10 mouse cellular contexts compared by ENCODE assay signal in genomic region chr4:43823845-43824337, GRCm38 (mm10). TPM values are rescaled to one million over a fixed set of nuclear protein-coding genes. Genes with fewer than 3 reads are reported as not detected.
A peak's percentile ranks its signal among the peaks of the same experiment; 100 is the strongest.
DNase-seq lines count a peak whose midpoint lies in the region; ATAC-seq and TF ChIP-seq lines count a peak whose summit lies in the region.
"Had no signal": no experiment of that assay in that cellular context is flagged by ENCODE, and none has a peak within 500 bp of the region (broad histone marks: within the 10 kb centered on the region; RNA-seq: fewer than 3 reads in every experiment).

TSS of gene Olfr156 (minus strand) at chr4:43823895.

- WGBS in forebrain, embryonic 10.5 days, result 7% methylated on average over 7 of the region's 7 CpGs
- 8% methylated on average over 7 of the region's 7 CpGs for WGBS in forebrain, embryonic 13.5 days

- H3K36me3 ChIP-seq in forebrain, embryonic 10.5 days (replicated peaks), result no peaks in the 10 kb centered on the region
- no peaks in the 10 kb centered on the region for H3K36me3 ChIP-seq in forebrain, embryonic 13.5 days (ENCODE audit: poor library complexity, severe bottlenecking)

- DNase-seq in forebrain, embryonic 10.5 days (ENCODE audit: extremely low spot score, low spot score), result peak; percentile 20
- DNase-seq in left cerebral cortex, adult 2 months (ENCODE audit: extremely low spot score in 1 of 2, low spot score in 2 of 2), result no peak
- DNase-seq in left cerebral cortex, postnatal 25 days (ENCODE audit: low spot score in 2 of 2), result no peak
- DNase-seq in embryo, embryonic 10 days (ENCODE audit: low spot score), result peak; percentile 84
- DNase-seq in lung, postnatal 25 days (ENCODE audit: low spot score), result peak; percentile 48

- H3K27ac ChIP-seq in forebrain, embryonic 10.5 days, result no peak within 1 kb of the TSS; the same call in 1 of the 2 replicates
- H3K27ac ChIP-seq in forebrain, embryonic 13.5 days, result no peak within 1 kb of the TSS
- no peak within 1 kb of the TSS for H3K27ac ChIP-seq in left cerebral cortex, adult 2 months

- H3K9ac ChIP-seq in forebrain, embryonic 13.5 days, result no peak within 1 kb of the TSS

- H3K4me1 ChIP-seq in forebrain, embryonic 10.5 days, result peaks cover 10% of the 10 kb centered on the region
- H3K4me1 ChIP-seq in forebrain, embryonic 13.5 days, result no peaks in the 10 kb centered on the region
- H3K4me1 ChIP-seq: megakaryocyte, embryonic 14.5 days had no signal

- no peak for ATAC-seq in forebrain, embryonic 13.5 days
- ATAC-seq in CD4-positive, CD25-positive, alpha-beta regulatory T cell, adult 4 months, result no peak
- ATAC-seq in erythroid progenitor cell, adult 5-6 weeks (replicated peaks; ENCODE audit: low FRiP score, poor library complexity, severe bottlenecking), result no peak

- intact Hi-C loops in left cerebral cortex, adult 2 months (cut with DNase I), result loop anchor here (2.0 kb wide), 1 partner anchor 37 kb away; no protein-coding TSS in a partner anchor
- intact Hi-C loops in left cerebral cortex, postnatal 25 days (cut with DNase I), result no loop called here

- H3K4me3 ChIP-seq in forebrain, embryonic 10.5 days, result no peak within 1 kb of the TSS
- no peak within 1 kb of the TSS for H3K4me3 ChIP-seq in forebrain, embryonic 13.5 days
- H3K4me3 ChIP-seq in left cerebral cortex, adult 2 months, result no peak within 1 kb of the TSS
- H3K4me3 ChIP-seq: megakaryocyte, embryonic 14.5 days had no signal

- no peaks in the 10 kb centered on the region for H3K27me3 ChIP-seq in forebrain, embryonic 10.5 days (ENCODE audit: poor library complexity, severe bottlenecking)
- no peaks in the 10 kb centered on the region for H3K27me3 ChIP-seq in forebrain, embryonic 13.5 days

- no peak within 1 kb of the TSS for H3K4me2 ChIP-seq in forebrain, embryonic 13.5 days

- H3K9me3 ChIP-seq in forebrain, embryonic 10.5 days, result no peaks in the 10 kb centered on the region
- no peaks in the 10 kb centered on the region for H3K9me3 ChIP-seq in forebrain, embryonic 13.5 days (replicated peaks)
- H3K9me3 ChIP-seq: megakaryocyte, embryonic 14.5 days had no signal

- peak; percentile 47 for TF ChIP-seq CTCF in left cerebral cortex, adult 2 months (IDR thresholded peaks at IDR 0.05)

RNA-seq across cellular contexts. Expression of gene Olfr156, which starts in this region (rescaled TPM):
- polyA plus RNA-seq in forebrain, embryonic 10.5 days (2016; fragmentation: Nextera tagmentation; extraction: Ambion mirVana), result not detected in 2 replicates
- not detected in 2 replicates for polyA plus RNA-seq in forebrain, embryonic 13.5 days (2015; fragmentation: Nextera tagmentation; extraction: Ambion mirVana)
- total RNA-seq in left cerebral cortex, adult 2 months (2021), result not detected
- not detected for total RNA-seq in left cerebral cortex, postnatal 25 days (2021)
- polyA plus RNA-seq in CD4-positive, CD25-positive, alpha-beta regulatory T cell, adult 4 months (2017; shearing (Covaris generic)), result not detected
- not detected in 2 replicates for total RNA-seq in erythroid progenitor cell, adult 5-6 weeks (2015; ENCODE audit: low replicate concordance)
- total RNA-seq in erythroid progenitor cell, adult 5-6 weeks (2017; ENCODE audit: low replicate concordance), result not detected in 2 replicates
- total RNA-seq: gastrocnemius, postnatal 4 days had no signal

Comparison
In these comparisons a context has a peak if more than half of its experiments do, and no peak if none do; other contexts are left out.
1. Peak in DNase-seq in forebrain, embryonic 10.5 days; RNA of the gene not detected or under 1 TPM.
2. DNase-seq: peak in embryo, embryonic 10 days (single experiment) and lung, postnatal 25 days (single experiment); none in left cerebral cortex, adult 2 months (0 of 2) and left cerebral cortex, postnatal 25 days (0 of 2).